Mouse (Mus musculus) lung, embryonic 14.5 days (tissue): ENCODE measurements around the gene Scgb1a1. TPM values are rescaled to one million over a fixed set of nuclear protein-coding genes. Genes with fewer than 3 reads are reported as not detected.

ENCODE experiments used
- ATAC-seq: fragments of 200-750 bp; cut with Nextera tagmentation; 2 replicates; pipeline ENCODE4 v1.8.0; 2017; ENCODE audit warnings: mild to moderate bottlenecking, moderate TSS enrichment, moderate library complexity; ENCODE audit not compliant: insufficient read depth
- DNase-seq: peaks from one replicate; pipeline ENCODE4 v3.0.0-alpha.2; 2015
- H3K27ac ChIP-seq: fragments of 300-500 bp; sonication (generic); 2 replicates; pipeline ENCODE4 v1.5.1; 2014; ENCODE audit warnings: low read depth, mild to moderate bottlenecking, moderate library complexity
- H3K27me3 ChIP-seq: fragments of 300-500 bp; sonication (generic); 2 replicates; pipeline ENCODE4 v1.6.1; 2014; ENCODE audit warnings: low read length, control low read depth; ENCODE audit not compliant: insufficient read depth
- H3K36me3 ChIP-seq: fragments of 300-500 bp; sonication (generic); 2 replicates; pipeline ENCODE4 v1.6.1; 2014; ENCODE audit warnings: control low read depth; ENCODE audit not compliant: insufficient read depth
- H3K4me1 ChIP-seq: fragments of 300-500 bp; sonication (generic); 2 replicates; pipeline ENCODE4 v1.6.1; 2014; ENCODE audit warnings: antibody characterized with exemption, control low read depth; ENCODE audit not compliant: insufficient read depth
- H3K4me2 ChIP-seq: fragments of 300-500 bp; sonication (generic); 2 replicates; pipeline ENCODE4 v1.6.1; 2014; ENCODE audit warnings: mild to moderate bottlenecking
- H3K4me3 ChIP-seq: fragments of 300-500 bp; sonication (generic); 2 replicates; pipeline ENCODE4 v1.5.1; 2014; ENCODE audit warnings: low read depth, low read length
- H3K9ac ChIP-seq: fragments of 300-500 bp; sonication (generic); 2 replicates; pipeline ENCODE4 v1.6.1; 2014
- H3K9me3 ChIP-seq: fragments of 300-500 bp; sonication (generic); 2 replicates; pipeline ENCODE4 v1.6.1; 2016; ENCODE audit warnings: low read depth, low read length, control low read depth
- CTCF ChIP-seq: IDR thresholded peaks from 2 replicates; pipeline ENCODE4 v1.5.1; 2016; ENCODE audit warnings: antibody characterized with exemption, low read depth
- WGBS: fragments of 180-500 bp; shearing (Covaris S2); extraction: QIAGEN DNeasy Blood & Tissue Kit; methylation state at CpG from one replicate; pipeline ENCODE4 v1.1.7; 2014; 5-methylcytosine and 5-hydroxymethylcytosine counted together
- polyA plus RNA-seq: library from polyadenylated mRNA; unstranded; fragments of >200 nt; fragmentation: Nextera tagmentation; extraction: Ambion mirVana; gene quantifications from 2 replicates; pipeline ENCODE4 v1.2.1, GENCODE M21; 2014

Gene Scgb1a1
- polyA plus RNA-seq, 1 experiment from 2014 or later, result not detected

- ATAC-seq (no peak), DNase-seq (no peak)
- H3K36me3 ChIP-seq, result no peaks in the 10 kb centered on the region
- no peak for TF ChIP-seq CTCF
- no peaks in the 10 kb centered on the region for H3K4me1 ChIP-seq
- H3K4me2 ChIP-seq, result no peak overlapping the region
- H3K27ac ChIP-seq, result no peak overlapping the region
- no peaks in the 10 kb centered on the region for H3K9me3 ChIP-seq
- H3K9ac ChIP-seq, result no peak overlapping the region
- H3K4me3 ChIP-seq, result no peak overlapping the region
- no peaks in the 10 kb centered on the region for H3K27me3 ChIP-seq
Measured at GRCm38 (mm10) chr19:9041074-9041473, 46.7 kb downstream of the Scgb1a1 start.

GRCm38 (mm10) chr19:9040649-9041048 is 47.1 kb downstream of the Scgb1a1 start:
- H3K4me3 ChIP-seq, result no peak overlapping the region
- no peak for ATAC-seq
- 83% methylated on average over 5 of the region's 6 CpGs for WGBS
- TF ChIP-seq CTCF, result no peak
- no peak overlapping the region for H3K27ac ChIP-seq
- no peaks in the 10 kb centered on the region for H3K36me3 ChIP-seq
- no peak overlapping the region for H3K4me2 ChIP-seq
- no peaks in the 10 kb centered on the region for H3K9me3 ChIP-seq
- H3K4me1 ChIP-seq, result no peaks in the 10 kb centered on the region
- H3K9ac ChIP-seq, result no peak overlapping the region
- DNase-seq, result no peak
- H3K27me3 ChIP-seq, result no peaks in the 10 kb centered on the region

- ATAC-seq, result no peak
- no peaks in the 10 kb centered on the region for H3K9me3 ChIP-seq
- DNase-seq, result no peak
- 21% methylated on average over 7 of the region's 7 CpGs for WGBS
- no peak overlapping the region for H3K27ac ChIP-seq
- H3K9ac ChIP-seq, result no peak overlapping the region
- no peaks in the 10 kb centered on the region for H3K36me3 ChIP-seq
- no peaks in the 10 kb centered on the region for H3K4me1 ChIP-seq
- no peak overlapping the region for H3K4me2 ChIP-seq
- no peaks in the 10 kb centered on the region for H3K27me3 ChIP-seq
- H3K4me3 ChIP-seq, result no peak overlapping the region
- no peak for TF ChIP-seq CTCF
Measured at GRCm38 (mm10) chr19:9039928-9040327, 47.8 kb downstream of the Scgb1a1 start.

GRCm38 (mm10) chr19:9039266-9039665 is 48.5 kb downstream of the Scgb1a1 start:
- no peaks in the 10 kb centered on the region for H3K36me3 ChIP-seq
- no peaks in the 10 kb centered on the region for H3K27me3 ChIP-seq
- no peak overlapping the region for H3K9ac ChIP-seq
- 59% methylated on average over 4 of the region's 4 CpGs for WGBS
- TF ChIP-seq CTCF, result no peak
- no peak overlapping the region for H3K4me2 ChIP-seq
- H3K4me3 ChIP-seq, result no peak overlapping the region
- DNase-seq (no peak), ATAC-seq (no peak)
- no peak overlapping the region for H3K27ac ChIP-seq
- no peaks in the 10 kb centered on the region for H3K9me3 ChIP-seq
- H3K4me1 ChIP-seq, result no peaks in the 10 kb centered on the region

GRCm38 (mm10) chr19:9038136-9038535 is 49.6 kb downstream of the Scgb1a1 start:
- DNase-seq (no peak), ATAC-seq (no peak)
- Histone ChIP-seq H3K4me1 (no peaks in the 10 kb centered on the region), H3K9me3 (no peaks in the 10 kb centered on the region), H3K4me2 (no peak overlapping the region), H3K36me3 (no peaks in the 10 kb centered on the region), H3K27ac (no peak overlapping the region), H3K9ac (no peak overlapping the region), H3K4me3 (no peak overlapping the region), H3K27me3 (no peaks in the 10 kb centered on the region)
- TF ChIP-seq CTCF, result no peak
- 58% methylated on average over 3 of the region's 3 CpGs for WGBS

- WGBS, result 52% methylated on average over 3 of the region's 3 CpGs
- ATAC-seq, result no peak
- Histone ChIP-seq H3K9ac (no peak overlapping the region), H3K36me3 (no peaks in the 10 kb centered on the region), H3K27ac (no peak overlapping the region), H3K4me1 (no peaks in the 10 kb centered on the region), H3K9me3 (no peaks in the 10 kb centered on the region), H3K4me3 (no peak overlapping the region), H3K4me2 (no peak overlapping the region), H3K27me3 (no peaks in the 10 kb centered on the region)
- no peak for DNase-seq
- TF ChIP-seq CTCF, result no peak
Measured at GRCm38 (mm10) chr19:9035101-9035500, 52.7 kb downstream of the Scgb1a1 start.

- Histone ChIP-seq H3K27ac (no peak overlapping the region), H3K27me3 (no peaks in the 10 kb centered on the region), H3K36me3 (no peaks in the 10 kb centered on the region), H3K4me2 (no peak overlapping the region), H3K9me3 (no peaks in the 10 kb centered on the region), H3K4me3 (no peak overlapping the region), H3K4me1 (no peaks in the 10 kb centered on the region), H3K9ac (no peak overlapping the region)
- ATAC-seq (no peak), DNase-seq (no peak)
- no peak for TF ChIP-seq CTCF
- 72% methylated on average over 3 of the region's 3 CpGs for WGBS
Measured at GRCm38 (mm10) chr19:9034480-9034879, 53.3 kb downstream of the Scgb1a1 start.

Other genes starting within 250 kb of the Scgb1a1 start
- gene Gng3, start 248.8 kb downstream of the Scgb1a1 start, polyA plus RNA-seq, result 1.2 and 2.1 TPM in 2 replicates
- 0.83 and 0.96 TPM in 2 replicates for gene Lrrn4cl, start 237.2 kb downstream of the Scgb1a1 start, polyA plus RNA-seq
- gene Ubxn1, start 216.5 kb downstream of the Scgb1a1 start, polyA plus RNA-seq, result 149 and 152 TPM in 2 replicates
- gene Uqcc3, start 207.0 kb downstream of the Scgb1a1 start, polyA plus RNA-seq, result 51.9 and 53.9 TPM in 2 replicates
- gene Lbhd1, start 204.2 kb downstream of the Scgb1a1 start, polyA plus RNA-seq, result 72.1 and 78.8 TPM in 2 replicates
- not detected in 2 replicates for gene Gm49403, start 204.0 kb downstream of the Scgb1a1 start, polyA plus RNA-seq
- 92.0 and 93.3 TPM in 2 replicates for gene 1810009A15Rik, start 199.1 kb downstream of the Scgb1a1 start, polyA plus RNA-seq
- 0.37 TPM in 1 of 2 replicates, not detected in the other for gene Gm49416, start 199.0 kb downstream of the Scgb1a1 start, polyA plus RNA-seq
- gene Ints5, start 195.0 kb downstream of the Scgb1a1 start, polyA plus RNA-seq, result 43.1 and 46.5 TPM in 2 replicates
- gene Ganab, start 189.9 kb downstream of the Scgb1a1 start, polyA plus RNA-seq, result 112 and 121 TPM in 2 replicates
- 34.5 and 37.8 TPM in 2 replicates for gene B3gat3, start 167.6 kb downstream of the Scgb1a1 start, polyA plus RNA-seq
- gene Rom1, start 158.6 kb downstream of the Scgb1a1 start, polyA plus RNA-seq, result 0.73 and 1.3 TPM in 2 replicates
- gene Eml3, start 158.4 kb downstream of the Scgb1a1 start, polyA plus RNA-seq, result 19.0 and 19.5 TPM in 2 replicates
- gene Mta2, start 146.1 kb downstream of the Scgb1a1 start, polyA plus RNA-seq, result 44.0 and 52.1 TPM in 2 replicates
- gene Tut1, start 134.1 kb downstream of the Scgb1a1 start, polyA plus RNA-seq, result 27.4 and 28.4 TPM in 2 replicates
- gene Eef1g, start 120.9 kb downstream of the Scgb1a1 start, polyA plus RNA-seq, result 480 and 516 TPM in 2 replicates
- gene Ahnak, start 98.7 kb downstream of the Scgb1a1 start, polyA plus RNA-seq, result 14.9 and 15.8 TPM in 2 replicates
- gene Asrgl1, start 47.7 kb upstream of the Scgb1a1 start, polyA plus RNA-seq, result 13.9 and 15.0 TPM in 2 replicates